Mouse (Mus musculus) hindbrain, embryonic 13.5 days (tissue): ENCODE measurements around the gene AU015836. TPM values are rescaled to one million over a fixed set of nuclear protein-coding genes. Genes with fewer than 3 reads are reported as not detected.

Source experiments
- ATAC-seq: fragments of 200-750 bp; cut with Nextera tagmentation; 2 replicates; pipeline ENCODE4 v1.8.0; 2017; ENCODE audit warnings: moderate TSS enrichment; ENCODE audit not compliant: low FRiP score
- H3K27ac ChIP-seq: fragments of 300-500 bp; sonication (generic); 2 replicates; pipeline ENCODE4 v1.5.1; 2015; ENCODE audit warnings: inconsistent platforms, mild to moderate bottlenecking, moderate library complexity
- H3K27me3 ChIP-seq: fragments of 300-500 bp; sonication (generic); 2 replicates; pipeline ENCODE4 v1.6.1; 2015; ENCODE audit warnings: mild to moderate bottlenecking, inconsistent platforms
- H3K36me3 ChIP-seq: fragments of 300-500 bp; sonication (generic); 2 replicates; pipeline ENCODE4 v1.6.1; 2015; ENCODE audit warnings: mild to moderate bottlenecking, inconsistent platforms
- H3K4me1 ChIP-seq: fragments of 300-500 bp; sonication (generic); replicated peaks from 2 replicates; pipeline ENCODE4 v1.6.1; 2015; ENCODE audit warnings: inconsistent platforms
- H3K4me2 ChIP-seq: fragments of 300-500 bp; sonication (generic); 2 replicates; pipeline ENCODE4 v1.6.1; 2015; ENCODE audit warnings: inconsistent platforms, mild to moderate bottlenecking, moderate library complexity
- H3K4me3 ChIP-seq: fragments of 300-500 bp; sonication (generic); 2 replicates; pipeline ENCODE4 v1.5.1; 2015; ENCODE audit warnings: mild to moderate bottlenecking, inconsistent platforms
- H3K9ac ChIP-seq: fragments of 300-500 bp; sonication (generic); 2 replicates; pipeline ENCODE4 v1.6.1; 2015; ENCODE audit warnings: mild to moderate bottlenecking, inconsistent platforms
- H3K9me3 ChIP-seq: fragments of 300-500 bp; sonication (generic); 2 replicates; pipeline ENCODE4 v1.6.1; 2016; ENCODE audit warnings: inconsistent platforms
- WGBS: fragments of 180-500 bp; shearing (Covaris S2); methylation state at CpG from one replicate; pipeline ENCODE4 v1.1.7; 2015; 5-methylcytosine and 5-hydroxymethylcytosine counted together
- polyA plus RNA-seq: library from polyadenylated mRNA; unstranded; fragments of >200 nt; fragmentation: Nextera tagmentation; extraction: Ambion mirVana; gene quantifications from 2 replicates; pipeline ENCODE4 v1.2.1, GENCODE M21; 2015

AU015836 gene
- polyA plus RNA-seq, 1 experiment from 2014 or later = not detected

DNA sequence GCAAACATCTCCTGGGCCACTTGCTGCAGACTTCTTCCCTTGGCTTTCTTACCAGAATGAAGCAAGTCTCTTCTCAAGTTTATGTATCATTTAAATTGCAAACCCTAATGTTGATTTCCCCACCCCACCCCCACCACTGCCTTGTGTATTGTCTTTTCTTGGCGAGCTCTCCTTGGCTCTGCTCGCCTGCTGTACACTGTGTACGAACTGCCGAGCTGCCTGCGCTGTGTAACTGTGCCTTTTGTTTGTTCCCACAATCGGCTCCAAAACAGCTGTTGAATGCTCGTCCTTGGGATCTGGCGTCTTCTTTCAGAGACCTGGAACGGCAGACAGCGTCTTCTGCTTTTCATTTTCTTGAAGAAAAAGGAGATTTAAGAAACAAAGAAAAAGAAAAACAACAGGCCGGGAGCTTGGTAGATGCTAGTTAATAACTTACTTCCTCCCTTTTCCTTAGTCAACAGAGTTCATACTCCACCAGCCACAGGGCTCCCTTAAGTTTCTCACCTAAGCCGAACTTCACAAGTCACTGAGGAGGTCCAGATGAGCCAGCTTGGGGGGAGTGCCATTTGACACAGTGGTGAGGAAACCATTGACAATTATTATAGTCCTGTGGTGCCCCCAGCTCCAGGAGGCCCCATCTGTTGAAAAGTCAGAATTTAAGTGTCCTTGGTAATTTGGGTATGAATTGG is 44.2 kb downstream of the AU015836 start:
- Histone ChIP-seq H3K4me3 (no peak overlapping the region), H3K27ac (no peak overlapping the region), H3K4me1 (no peaks in the 10 kb centered on the region), H3K36me3 (no peaks in the 10 kb centered on the region), H3K9ac (no peak overlapping the region), H3K4me2 (peak overlapping the region; percentile 21), H3K9me3 (no peaks in the 10 kb centered on the region), H3K27me3 (peaks cover 77% of the 10 kb centered on the region)
- 34% methylated on average over 12 of the region's 12 CpGs for WGBS
- no peak; the same call in 1 of the 2 replicates for ATAC-seq

DNA sequence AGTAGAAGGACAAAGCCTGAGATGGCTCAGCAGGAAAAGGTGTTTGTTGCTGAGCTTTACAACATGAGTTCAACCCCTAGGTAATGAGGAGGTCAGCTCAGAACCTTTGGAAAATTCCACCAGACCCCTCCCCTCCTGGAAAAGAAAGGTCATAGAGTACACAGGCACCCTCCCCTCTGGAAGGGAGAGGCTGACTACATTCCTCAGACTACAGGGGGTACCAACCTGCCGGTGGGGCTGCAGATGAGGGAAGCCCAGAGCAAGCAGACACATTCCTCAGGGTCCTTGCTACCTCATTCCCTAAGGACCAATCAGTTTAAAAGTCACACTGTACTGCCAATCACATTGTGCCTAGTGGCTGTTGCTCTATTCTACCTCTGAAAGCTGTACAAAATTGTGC is 48.4 kb downstream of the AU015836 start:
- no peak overlapping the region for H3K4me3 ChIP-seq
- ATAC-seq = no peak
- H3K9me3 ChIP-seq = no peaks in the 10 kb centered on the region
- H3K4me2 ChIP-seq = no peak overlapping the region
- no peaks in the 10 kb centered on the region for H3K4me1 ChIP-seq
- H3K9ac ChIP-seq = no peak overlapping the region
- peaks cover 63% of the 10 kb centered on the region for H3K27me3 ChIP-seq
- H3K27ac ChIP-seq = no peak overlapping the region
- H3K36me3 ChIP-seq = no peaks in the 10 kb centered on the region
- WGBS = 44% methylated on average over 1 of the region's 1 CpGs

DNA sequence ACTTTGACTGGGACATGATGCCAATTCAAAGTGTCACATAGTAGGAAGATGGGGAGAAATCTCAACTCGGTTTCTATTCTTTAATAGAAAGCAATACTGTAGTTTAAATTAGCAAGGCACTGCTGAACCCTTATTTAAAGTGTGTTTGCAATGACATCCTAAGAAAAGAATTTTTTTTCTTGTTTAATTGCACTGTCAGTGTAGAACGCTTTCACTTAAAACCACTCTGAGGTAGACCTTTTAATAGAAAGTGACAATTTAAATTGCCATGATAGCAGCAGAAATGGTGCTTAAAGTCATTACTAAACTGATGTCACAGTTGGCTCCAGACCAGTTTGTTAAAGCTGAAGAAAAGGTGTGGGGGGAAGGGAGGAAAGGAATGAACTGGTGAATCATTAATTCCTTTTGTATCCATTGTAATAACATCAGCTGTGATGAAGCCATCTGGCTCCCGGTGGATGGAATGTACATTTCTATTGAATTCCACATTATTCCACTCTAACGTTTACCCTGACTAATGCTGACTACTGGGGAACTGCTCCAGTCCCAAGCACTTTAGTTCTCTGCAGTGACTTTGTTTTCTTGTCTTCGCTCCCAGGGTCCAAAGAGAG is 53.9 kb downstream of the AU015836 start:
- Histone ChIP-seq H3K36me3 (no peaks in the 10 kb centered on the region), H3K9ac (no peak overlapping the region), H3K4me3 (no peak overlapping the region), H3K4me2 (no peak overlapping the region), H3K27ac (no peak overlapping the region), H3K4me1 (no peaks in the 10 kb centered on the region), H3K27me3 (peaks cover 41% of the 10 kb centered on the region), H3K9me3 (no peaks in the 10 kb centered on the region)
- no peak for ATAC-seq
- 61% methylated on average over 5 of the region's 5 CpGs for WGBS

Other genes starting within 250 kb of the AU015836 start
- gene Pdk3, start 136.5 kb upstream of the AU015836 start, polyA plus RNA-seq = 26.7 and 29.3 TPM in 2 replicates
- gene Zfx, start 155.0 kb downstream of the AU015836 start, polyA plus RNA-seq = 23.6 and 26.0 TPM in 2 replicates
- gene Eif2s3x, start 244.2 kb downstream of the AU015836 start, polyA plus RNA-seq = 87.1 and 93.1 TPM in 2 replicates